Mouse (Mus musculus): Measurements from ENCODE around the gene Olfr283. TPM values are rescaled to one million over a fixed set of nuclear protein-coding genes. Genes with fewer than 3 reads are reported as not detected.

Gene Olfr283
- polyA plus RNA-seq, 1 experiment, result not detected

DNA sequence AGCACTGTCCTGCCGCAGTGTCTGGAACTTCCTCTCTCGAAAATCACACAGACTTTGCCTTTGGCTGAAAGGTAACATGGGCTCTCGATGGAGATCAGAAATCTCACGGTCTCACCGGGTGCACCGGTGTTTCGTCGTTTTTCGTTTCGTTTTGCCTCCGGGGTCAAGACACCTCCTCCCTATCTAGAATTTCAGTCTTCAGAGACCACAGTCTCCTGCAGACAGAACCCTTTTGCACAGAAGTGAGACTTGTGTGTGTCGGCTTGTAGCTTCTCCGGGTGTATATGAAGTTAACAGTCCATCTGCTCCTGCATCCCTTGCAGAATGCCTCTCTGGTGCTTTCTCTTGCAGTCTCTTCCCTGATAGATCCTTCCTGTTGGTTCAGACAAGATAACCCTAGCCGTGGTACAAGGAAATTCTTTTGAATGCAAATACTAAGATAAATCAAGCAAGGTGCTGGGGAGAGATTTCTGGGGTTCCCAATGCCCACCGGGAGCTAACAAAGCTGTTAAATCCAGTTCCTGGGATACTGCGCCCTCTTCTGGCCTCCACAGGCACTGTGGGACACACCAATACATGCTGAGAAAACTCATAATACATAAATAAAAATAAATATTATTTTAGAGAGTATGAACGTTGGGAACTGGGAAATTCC lies 27.8 kb upstream of the Olfr283 start:
- TF ChIP-seq GATA1 (IDR thresholded peaks at IDR 0.05; ENCODE audit: borderline replicate concordance, low read length), result no peak
- TF ChIP-seq FLI1 (IDR thresholded peaks at IDR 0.05; ENCODE audit: low read length), result no peak
- no peaks in the 10 kb centered on the region for H3K4me1 ChIP-seq
- peaks cover 8% of the 10 kb centered on the region for H3K27me3 ChIP-seq (replicated peaks)
- no peaks in the 10 kb centered on the region for H3K36me3 ChIP-seq (replicated peaks; ENCODE audit: low read length)
- peaks cover 18% of the 10 kb centered on the region for H3K9me3 ChIP-seq
- peak overlapping the region; percentile 15 for H3K4me3 ChIP-seq (replicated peaks)

DNA sequence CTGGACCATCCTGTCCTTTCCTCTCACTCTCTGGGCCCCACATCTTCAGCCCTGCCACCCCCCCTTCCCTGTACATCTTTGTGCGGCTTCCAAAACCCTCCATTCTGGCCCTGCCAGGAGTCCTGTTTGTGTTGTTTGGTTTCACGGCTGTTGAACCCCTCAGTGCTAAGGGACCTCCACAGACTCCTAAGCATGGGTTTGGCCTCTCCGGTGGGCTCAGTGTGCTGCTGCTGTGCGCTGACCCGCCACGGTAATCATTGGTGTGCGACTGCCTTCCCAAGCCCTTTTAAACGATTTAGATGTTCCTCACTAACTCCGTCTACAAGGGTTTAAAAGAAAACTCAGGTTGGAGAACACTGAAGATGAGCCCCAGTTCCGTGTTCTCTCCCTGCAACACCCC lies 21.6 kb upstream of the Olfr283 start:
- TF ChIP-seq GATA1 (IDR thresholded peaks at IDR 0.05; ENCODE audit: borderline replicate concordance, low read length), result no peak
- H3K4me3 ChIP-seq (replicated peaks), result no peak overlapping the region
- peaks cover 11% of the 10 kb centered on the region for H3K27me3 ChIP-seq (replicated peaks)
- H3K36me3 ChIP-seq (replicated peaks; ENCODE audit: low read length), result no peaks in the 10 kb centered on the region
- no peaks in the 10 kb centered on the region for H3K4me1 ChIP-seq
- no peaks in the 10 kb centered on the region; the same call in 1 of the 2 replicates for H3K9me3 ChIP-seq

- Histone ChIP-seq H3K27me3 (replicated peaks) (peaks cover 14% of the 10 kb centered on the region), H3K4me1 (no peaks in the 10 kb centered on the region), H3K9me3 (no peaks in the 10 kb centered on the region), H3K4me3 (replicated peaks) (no peak overlapping the region), H3K36me3 (replicated peaks; ENCODE audit: low read length) (no peaks in the 10 kb centered on the region)
- no peak for TF ChIP-seq FLI1 (IDR thresholded peaks at IDR 0.05; ENCODE audit: low read length)
- TF ChIP-seq GATA1 (IDR thresholded peaks at IDR 0.05; ENCODE audit: borderline replicate concordance, low read length), result no peak
Observed at GRCm38 (mm10) chr15:98397136-98397535, 16.4 kb upstream of the Olfr283 start.

- Histone ChIP-seq H3K4me3 (replicated peaks) (no peak overlapping the region), H3K36me3 (replicated peaks; ENCODE audit: low read length) (no peaks in the 10 kb centered on the region), H3K4me1 (no peaks in the 10 kb centered on the region), H3K27me3 (replicated peaks) (peaks cover 13% of the 10 kb centered on the region), H3K9me3 (no peaks in the 10 kb centered on the region)
- TF ChIP-seq GATA1 (IDR thresholded peaks at IDR 0.05; ENCODE audit: borderline replicate concordance, low read length), result no peak
- TF ChIP-seq FLI1 (IDR thresholded peaks at IDR 0.05; ENCODE audit: low read length), result no peak
Observed at GRCm38 (mm10) chr15:98391903-98392187, 11.1 kb upstream of the Olfr283 start.

GRCm38 (mm10) chr15:98391081-98391902 lies 10.5 kb upstream of the Olfr283 start:
- H3K4me3 ChIP-seq (replicated peaks), result no peak overlapping the region
- H3K4me1 ChIP-seq, result no peaks in the 10 kb centered on the region
- H3K9me3 ChIP-seq, result no peaks in the 10 kb centered on the region
- no peaks in the 10 kb centered on the region for H3K36me3 ChIP-seq (replicated peaks; ENCODE audit: low read length)
- no peak for TF ChIP-seq GATA1 (IDR thresholded peaks at IDR 0.05; ENCODE audit: borderline replicate concordance, low read length)
- no peak for TF ChIP-seq FLI1 (IDR thresholded peaks at IDR 0.05; ENCODE audit: low read length)
- peaks cover 13% of the 10 kb centered on the region for H3K27me3 ChIP-seq (replicated peaks)

DNA sequence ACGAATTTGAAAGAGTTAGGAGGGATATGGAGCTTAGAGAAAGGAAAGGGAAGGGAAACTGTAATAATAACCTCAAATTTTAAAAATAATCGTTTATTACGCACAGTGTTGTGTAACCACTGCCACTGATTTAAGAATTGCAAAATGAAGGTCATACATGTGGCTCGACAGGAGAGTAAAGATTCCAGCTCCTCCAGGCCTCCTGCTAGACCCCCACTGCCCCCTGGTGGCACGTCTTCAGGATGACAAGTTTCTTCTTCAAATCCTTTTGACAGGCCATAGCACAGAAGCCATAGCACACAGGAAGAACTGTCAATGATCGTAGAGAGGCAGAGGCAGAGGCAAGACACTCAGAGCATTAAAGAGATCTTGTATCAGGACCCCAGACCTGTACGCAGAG lies 9.1 kb upstream of the Olfr283 start:
- Histone ChIP-seq H3K4me1 (no peaks in the 10 kb centered on the region), H3K9me3 (no peaks in the 10 kb centered on the region), H3K36me3 (replicated peaks; ENCODE audit: low read length) (no peaks in the 10 kb centered on the region), H3K4me3 (replicated peaks) (no peak overlapping the region), H3K27me3 (replicated peaks) (peaks cover 13% of the 10 kb centered on the region)
- TF ChIP-seq GATA1 (IDR thresholded peaks at IDR 0.05; ENCODE audit: borderline replicate concordance, low read length), result no peak
- no peak for TF ChIP-seq FLI1 (IDR thresholded peaks at IDR 0.05; ENCODE audit: low read length)

DNA sequence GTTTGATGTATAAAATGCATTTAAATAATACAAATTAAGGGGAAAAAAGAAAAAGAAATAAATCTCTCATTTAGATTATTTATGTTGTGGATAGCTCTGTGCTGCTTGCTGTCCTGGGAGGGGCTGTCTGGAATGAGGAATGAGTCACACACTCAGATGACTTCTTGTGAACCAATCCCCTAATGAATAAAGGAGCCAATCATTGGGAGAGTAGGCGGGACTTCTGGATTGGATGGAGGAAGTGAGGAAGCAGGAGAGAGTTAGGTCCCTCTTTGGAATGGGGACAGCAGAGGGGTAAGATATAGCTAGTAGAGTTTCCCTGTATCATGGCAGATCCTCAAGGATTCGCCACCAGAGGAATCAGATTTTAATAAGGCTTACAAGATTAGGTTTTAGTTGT lies 6.9 kb upstream of the Olfr283 start:
- no peak overlapping the region for H3K4me3 ChIP-seq (replicated peaks)
- TF ChIP-seq FLI1 (IDR thresholded peaks at IDR 0.05; ENCODE audit: low read length), result no peak
- no peak for TF ChIP-seq GATA1 (IDR thresholded peaks at IDR 0.05; ENCODE audit: borderline replicate concordance, low read length)
- peaks cover 9% of the 10 kb centered on the region for H3K27me3 ChIP-seq (replicated peaks)
- H3K4me1 ChIP-seq, result no peaks in the 10 kb centered on the region
- no peaks in the 10 kb centered on the region for H3K36me3 ChIP-seq (replicated peaks; ENCODE audit: low read length)
- no peaks in the 10 kb centered on the region for H3K9me3 ChIP-seq

- no peaks in the 10 kb centered on the region for H3K36me3 ChIP-seq (replicated peaks; ENCODE audit: low read length)
- TF ChIP-seq GATA1 (IDR thresholded peaks at IDR 0.05; ENCODE audit: borderline replicate concordance, low read length) (no peak), FLI1 (IDR thresholded peaks at IDR 0.05; ENCODE audit: low read length) (no peak)
- no peaks in the 10 kb centered on the region for H3K4me1 ChIP-seq
- no peak overlapping the region for H3K4me3 ChIP-seq (replicated peaks)
- H3K27me3 ChIP-seq (replicated peaks), result peaks cover 6% of the 10 kb centered on the region
- no peaks in the 10 kb centered on the region for H3K9me3 ChIP-seq
Observed at GRCm38 (mm10) chr15:98378209-98378608, 2.5 kb downstream of the Olfr283 start.

- peaks cover 4% of the 10 kb centered on the region for H3K27me3 ChIP-seq (replicated peaks)
- H3K4me3 ChIP-seq (replicated peaks), result no peak within 1 kb of the TSS
- H3K36me3 ChIP-seq (replicated peaks; ENCODE audit: low read length), result no peaks in the 10 kb centered on the region
- TF ChIP-seq FLI1 (IDR thresholded peaks at IDR 0.05; ENCODE audit: low read length), result no peak
- TF ChIP-seq GATA1 (IDR thresholded peaks at IDR 0.05; ENCODE audit: borderline replicate concordance, low read length), result no peak
- H3K4me1 ChIP-seq, result peaks cover 5% of the 10 kb centered on the region
- H3K9me3 ChIP-seq, result peaks cover 12% of the 10 kb centered on the region; the same call in 1 of the 2 replicates
Observed at GRCm38 (mm10) chr15:98340887-98341286, 39.9 kb downstream of the Olfr283 start, which contains the start of gene Olfr284. Gene Olfr284, minus strand, starts transcription at chr15:98340987.

Other genes starting within 250 kb of the Olfr283 start
- 2.8 and 4.3 TPM in 2 replicates for gene Asb8, start 215.3 kb downstream of the Olfr283 start, polyA plus RNA-seq (2012; ENCODE audit: insufficient read depth, low replicate concordance)
- 1.3 TPM in 1 of 2 replicates, not detected in the other for gene Ccdc184, start 213.8 kb downstream of the Olfr283 start, polyA plus RNA-seq (2012; ENCODE audit: insufficient read depth, low replicate concordance)
- not detected in 2 replicates for gene Olfr288, start 185.4 kb downstream of the Olfr283 start, polyA plus RNA-seq (2012; ENCODE audit: insufficient read depth, low replicate concordance)
- gene Gm44579, start 160.0 kb downstream of the Olfr283 start, polyA plus RNA-seq (2012; ENCODE audit: insufficient read depth, low replicate concordance), result not detected in 2 replicates
- gene Olfr287, start 159.9 kb downstream of the Olfr283 start, polyA plus RNA-seq (2012; ENCODE audit: insufficient read depth, low replicate concordance), result not detected in 2 replicates
- not detected in 2 replicates for gene Olfr286, start 146.5 kb downstream of the Olfr283 start, polyA plus RNA-seq (2012; ENCODE audit: insufficient read depth, low replicate concordance)
- not detected in 2 replicates for gene H1fnt, start 123.7 kb downstream of the Olfr283 start, polyA plus RNA-seq (2012; ENCODE audit: insufficient read depth, low replicate concordance)
- gene Zfp641, start 84.8 kb downstream of the Olfr283 start, polyA plus RNA-seq (2012; ENCODE audit: insufficient read depth, low replicate concordance), result not detected in 2 replicates
- gene Olfr285, start 63.6 kb downstream of the Olfr283 start, polyA plus RNA-seq (2012; ENCODE audit: insufficient read depth, low replicate concordance), result not detected in 2 replicates
- not detected in 2 replicates for gene Olfr284, start 40.0 kb downstream of the Olfr283 start, polyA plus RNA-seq (2012; ENCODE audit: insufficient read depth, low replicate concordance)
- gene Olfr282, start 50.3 kb upstream of the Olfr283 start, polyA plus RNA-seq (2012; ENCODE audit: insufficient read depth, low replicate concordance), result not detected in 2 replicates
- gene Olfr281, start 71.6 kb upstream of the Olfr283 start, polyA plus RNA-seq (2012; ENCODE audit: insufficient read depth, low replicate concordance), result not detected in 2 replicates
- not detected in 2 replicates for gene OR5BS1P, start 89.0 kb upstream of the Olfr283 start, polyA plus RNA-seq (2012; ENCODE audit: insufficient read depth, low replicate concordance)
- not detected in 2 replicates for gene Lalba, start 101.8 kb upstream of the Olfr283 start, polyA plus RNA-seq (2012; ENCODE audit: insufficient read depth, low replicate concordance)
- not detected in 2 replicates for gene Olfr279, start 111.5 kb upstream of the Olfr283 start, polyA plus RNA-seq (2012; ENCODE audit: insufficient read depth, low replicate concordance)
- gene Kansl2, start 153.3 kb upstream of the Olfr283 start, polyA plus RNA-seq (2012; ENCODE audit: insufficient read depth, low replicate concordance), result 7.5 and 14.4 TPM in 2 replicates
- gene Ccnt1, start 190.0 kb upstream of the Olfr283 start, polyA plus RNA-seq (2012; ENCODE audit: insufficient read depth, low replicate concordance), result 1.4 and 5.1 TPM in 2 replicates
- not detected in 2 replicates for gene 4930415O20Rik, start 190.1 kb upstream of the Olfr283 start, polyA plus RNA-seq (2012; ENCODE audit: insufficient read depth, low replicate concordance)
- gene Adcy6, start 229.1 kb upstream of the Olfr283 start, polyA plus RNA-seq (2012; ENCODE audit: insufficient read depth, low replicate concordance), result 2.1 and 9.3 TPM in 2 replicates
- gene Cacnb3, start 249.9 kb upstream of the Olfr283 start, polyA plus RNA-seq (2012; ENCODE audit: insufficient read depth, low replicate concordance), result 0.46 TPM in 1 of 2 replicates, not detected in the other

Data from megakaryocyte, embryonic 14.5 days (primary cell).